Mouse (Mus musculus) lung, adult 2 months (tissue): ENCODE measurements around the gene Alox5.

Experiments used
- CTCF ChIP-seq: fragments of 200-500 bp; IDR thresholded peaks from 2 replicates; pipeline ENCODE4 v1.5.1; 2011; ENCODE audit warnings: mild to moderate bottlenecking, low read length, control low read depth; ENCODE audit not compliant: insufficient read depth
- POLR2A ChIP-seq: fragments of 200-500 bp; IDR thresholded peaks from 2 replicates; pipeline ENCODE4 v1.6.1; 2011; ENCODE audit warnings: low read depth, mild to moderate bottlenecking, control low read depth, low read length, borderline replicate concordance; ENCODE audit errors: extremely low read depth

- TF ChIP-seq CTCF (no peak), POLR2A (no peak)
These were observed 43.3 kb downstream of the Alox5 start for GRCm38 (mm10) chr6:116417518-116418315.
